Comparison of ENCODE assay signal across 27 mouse cellular contexts in the genomic region with DNA sequence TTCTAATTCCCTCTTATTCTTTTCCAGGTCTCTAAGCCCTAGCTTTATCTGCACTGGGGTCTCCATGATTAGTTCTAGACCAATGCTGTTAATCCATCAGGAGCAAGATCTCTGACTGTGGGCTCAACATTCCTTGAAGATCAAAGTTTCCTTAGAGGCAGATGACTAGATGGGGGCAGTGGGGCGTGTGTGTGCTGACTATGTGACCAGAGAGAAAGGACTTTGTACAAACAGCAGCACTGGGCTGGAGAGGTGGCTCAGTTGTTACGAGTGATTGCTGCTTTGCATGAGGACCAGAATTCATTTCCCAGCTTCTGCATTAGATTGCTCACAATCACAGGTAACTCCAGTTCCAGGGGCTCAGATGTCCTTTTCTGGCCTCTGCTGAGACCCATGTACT.
DNase-seq lines count a peak whose midpoint lies in the region; ATAC-seq lines count a peak whose summit lies in the region.
"Had no signal": no experiment of that assay in that cellular context is flagged by ENCODE, and none has a peak within 500 bp of the region (broad histone marks: within the 10 kb centered on the region; RNA-seq: fewer than 3 reads in every experiment).

No protein-coding gene starts in this region.

- no peak overlapping the region for H3K4me3 ChIP-seq in intestine, embryonic 16.5 days (ENCODE audit: low read length)
- H3K4me3 ChIP-seq in intestine, embryonic 15.5 days (replicated peaks): no peak overlapping the region
- no peak overlapping the region for H3K4me3 ChIP-seq in kidney, embryonic 16.5 days (ENCODE audit: low read length)
- H3K4me3 ChIP-seq: embryonic facial prominence, embryonic 10.5 days; embryonic facial prominence, embryonic 13.5 days; erythroblast, embryonic 14.5 days; forebrain, embryonic 12.5 days; forebrain, embryonic 15.5 days; heart, embryonic 12.5 days; heart, embryonic 15.5 days; hindbrain, embryonic 10.5 days had no signal

- H3K9ac ChIP-seq in intestine, embryonic 16.5 days (ENCODE audit: low read depth, low read length): no peak overlapping the region
- H3K9ac ChIP-seq in intestine, embryonic 15.5 days: no peak overlapping the region
- H3K9ac ChIP-seq in kidney, embryonic 16.5 days (replicated peaks; ENCODE audit: low read length): no peak overlapping the region
- H3K9ac ChIP-seq: embryonic facial prominence, embryonic 13.5 days; forebrain, embryonic 12.5 days; forebrain, embryonic 15.5 days; heart, embryonic 12.5 days; heart, embryonic 15.5 days had no signal

- ATAC-seq in intestine, embryonic 16.5 days: peak; percentile 48; the same call in 1 of the 2 replicates
- ATAC-seq in intestine, embryonic 15.5 days: no peak; the same call in 1 of the 2 replicates
- ATAC-seq in kidney, embryonic 16.5 days (ENCODE audit: low FRiP score, low TSS enrichment): no peak
- ATAC-seq: activated CD4-positive, CD25-positive, alpha-beta regulatory T cell, adult 4 months; forebrain, embryonic 15.5 days had no signal

- intact Hi-C loops in left cerebral cortex, postnatal 10 days (cut with DNase I): no loop called here

- peaks cover 8% of the 10 kb centered on the region for H3K4me1 ChIP-seq in intestine, embryonic 16.5 days (ENCODE audit: control insufficient read depth, insufficient read depth, low read length)
- H3K4me1 ChIP-seq in intestine, embryonic 15.5 days (replicated peaks): peaks cover 4% of the 10 kb centered on the region; the same call in 1 of the 2 replicates
- peaks cover 5% of the 10 kb centered on the region; the same call in 1 of the 2 replicates for H3K4me1 ChIP-seq in kidney, embryonic 16.5 days (ENCODE audit: insufficient read depth, low read length)
- H3K4me1 ChIP-seq: embryonic facial prominence, embryonic 10.5 days; forebrain, embryonic 12.5 days; forebrain, embryonic 15.5 days; hindbrain, embryonic 10.5 days had no signal

- WGBS in intestine, embryonic 16.5 days: 67% methylated on average over 2 of the region's 2 CpGs
- 72% methylated on average over 2 of the region's 2 CpGs for WGBS in intestine, embryonic 15.5 days
- 71% methylated on average over 2 of the region's 2 CpGs for WGBS in kidney, embryonic 16.5 days

- no peak overlapping the region for H3K4me2 ChIP-seq in intestine, embryonic 16.5 days (ENCODE audit: low read depth, low read length)
- H3K4me2 ChIP-seq in intestine, embryonic 15.5 days (replicated peaks): no peak overlapping the region
- H3K4me2 ChIP-seq in kidney, embryonic 16.5 days (replicated peaks; ENCODE audit: low read depth, low read length): no peak overlapping the region
- H3K4me2 ChIP-seq: embryonic facial prominence, embryonic 13.5 days; forebrain, embryonic 12.5 days; forebrain, embryonic 15.5 days; heart, embryonic 12.5 days; heart, embryonic 15.5 days had no signal

- peak; percentile 17 to 38 for DNase-seq in kidney, adult 8-10 months
- peak; percentile 24 to 55 for DNase-seq in kidney, postnatal 36 days
- no peak for DNase-seq in kidney, postnatal 4 days
- DNase-seq in left cerebral cortex, postnatal 10 days (ENCODE audit: extremely low spot score in 1 of 2, low spot score in 2 of 2): no peak
- DNase-seq: adrenal gland, adult 8-10 months; adrenal gland, postnatal 25 days; cerebellum, adult 11-12 months; cerebellum, adult 8-10 months; cerebellum, postnatal 10 days; cerebellum, postnatal 36 days; embryo, embryonic 11 days; gastrocnemius, postnatal 25 days; heart, adult 18-20 months; heart, postnatal 10 days; heart, postnatal 36 days had no signal

- H3K36me3 ChIP-seq in intestine, embryonic 16.5 days (ENCODE audit: control insufficient read depth, insufficient read depth, low read length): no peaks in the 10 kb centered on the region
- no peaks in the 10 kb centered on the region for H3K36me3 ChIP-seq in intestine, embryonic 15.5 days
- no peaks in the 10 kb centered on the region for H3K36me3 ChIP-seq in kidney, embryonic 16.5 days (ENCODE audit: insufficient read depth, low read length)
- H3K36me3 ChIP-seq: embryonic facial prominence, embryonic 10.5 days; embryonic facial prominence, embryonic 13.5 days; forebrain, embryonic 12.5 days; forebrain, embryonic 15.5 days; heart, embryonic 12.5 days; heart, embryonic 15.5 days; hindbrain, embryonic 10.5 days had no signal

- H3K9me3 ChIP-seq in intestine, embryonic 16.5 days (ENCODE audit: control insufficient read depth, low read length): no peaks in the 10 kb centered on the region
- no peaks in the 10 kb centered on the region for H3K9me3 ChIP-seq in intestine, embryonic 15.5 days
- no peaks in the 10 kb centered on the region for H3K9me3 ChIP-seq in kidney, embryonic 16.5 days (ENCODE audit: low read length)
- H3K9me3 ChIP-seq: embryonic facial prominence, embryonic 10.5 days; embryonic facial prominence, embryonic 13.5 days; forebrain, embryonic 12.5 days; forebrain, embryonic 15.5 days; heart, embryonic 12.5 days; heart, embryonic 15.5 days; hindbrain, embryonic 10.5 days had no signal

- H3K27ac ChIP-seq in intestine, embryonic 16.5 days (ENCODE audit: low read length): no peak overlapping the region
- H3K27ac ChIP-seq in intestine, embryonic 15.5 days: no peak overlapping the region
- no peak overlapping the region for H3K27ac ChIP-seq in kidney, embryonic 16.5 days (ENCODE audit: low read length)
- H3K27ac ChIP-seq: embryonic facial prominence, embryonic 10.5 days; embryonic facial prominence, embryonic 13.5 days; forebrain, embryonic 12.5 days; forebrain, embryonic 15.5 days; heart, embryonic 15.5 days; hindbrain, embryonic 10.5 days had no signal

- H3K27me3 ChIP-seq in intestine, embryonic 16.5 days (replicated peaks; ENCODE audit: control insufficient read depth, insufficient read depth, low read length): no peaks in the 10 kb centered on the region
- H3K27me3 ChIP-seq in intestine, embryonic 15.5 days (replicated peaks): no peaks in the 10 kb centered on the region
- no peaks in the 10 kb centered on the region for H3K27me3 ChIP-seq in kidney, embryonic 16.5 days (ENCODE audit: insufficient read depth, low read length)
- H3K27me3 ChIP-seq: embryonic facial prominence, embryonic 13.5 days; forebrain, embryonic 12.5 days; forebrain, embryonic 15.5 days; heart, embryonic 12.5 days; heart, embryonic 15.5 days had no signal

Comparison
In these comparisons a context has a peak if more than half of its experiments do, and no peak if none do; other contexts are left out.
1. DNase-seq: peak in kidney, adult 8-10 months (2 of 2) and kidney, postnatal 36 days (2 of 2); none in kidney, postnatal 4 days (0 of 2) and left cerebral cortex, postnatal 10 days (0 of 2).